Mouse (Mus musculus) embryonic facial prominence, embryonic 11.5 days (tissue): ENCODE data around the gene Gm21860. TPM values are rescaled to one million over a fixed set of nuclear protein-coding genes. Genes with fewer than 3 reads are reported as not detected.
A peak's percentile ranks its signal among the peaks of the same experiment; 100 is the strongest.
"Not testable (repeated sequence)": the region's sequence is repeated elsewhere in the genome, so short reads cannot be mapped to it uniquely, and the experiment has no call there.

Source experiments
- ATAC-seq: fragments of 200-750 bp; cut with Nextera tagmentation; replicated peaks from 2 replicates; pipeline ENCODE4 v1.8.0; 2017; ENCODE audit warnings: low read depth; ENCODE audit not compliant: insufficient number of reproducible peaks, low FRiP score, low TSS enrichment
- DNase-seq: peaks from one replicate; pipeline ENCODE4 v3.0.0-alpha.2; 2015; ENCODE audit warnings: low spot score
- H3K27ac ChIP-seq: fragments of 300-500 bp; sonication (generic); replicated peaks from 2 replicates; pipeline ENCODE4 v1.5.1; 2014; ENCODE audit warnings: mild to moderate bottlenecking, low read depth, low read length, control low read depth
- H3K27me3 ChIP-seq: fragments of 300-500 bp; sonication (generic); 2 replicates; pipeline ENCODE4 v1.6.1; 2014; ENCODE audit warnings: mild to moderate bottlenecking, low read length, moderate library complexity, mixed read lengths; ENCODE audit not compliant: control insufficient read depth, insufficient read depth
- H3K36me3 ChIP-seq: fragments of 300-500 bp; sonication (generic); replicated peaks from 2 replicates; pipeline ENCODE4 v1.6.1; 2014; ENCODE audit warnings: low read depth, mild to moderate bottlenecking, low read length, moderate library complexity, mixed read lengths; ENCODE audit not compliant: control insufficient read depth, insufficient read depth
- H3K4me1 ChIP-seq: fragments of 300-500 bp; sonication (generic); 2 replicates; pipeline ENCODE4 v1.6.1; 2014; ENCODE audit warnings: low read length, mixed read lengths; ENCODE audit not compliant: control insufficient read depth, insufficient read depth
- H3K4me2 ChIP-seq: fragments of 300-500 bp; sonication (generic); 2 replicates; pipeline ENCODE4 v1.6.1; 2014; ENCODE audit warnings: low read depth, mild to moderate bottlenecking, control low read depth, low read length, moderate library complexity
- H3K4me3 ChIP-seq: fragments of 300-500 bp; sonication (generic); 2 replicates; pipeline ENCODE4 v1.5.1; 2014; ENCODE audit warnings: low read depth, low read length, control low read depth
- H3K9ac ChIP-seq: fragments of 300-500 bp; sonication (generic); replicated peaks from 2 replicates; pipeline ENCODE4 v1.6.1; 2014; ENCODE audit warnings: mild to moderate bottlenecking, control low read depth, low read length
- H3K9me3 ChIP-seq: fragments of 300-500 bp; sonication (generic); replicated peaks from 2 replicates; pipeline ENCODE4 v1.6.1; 2016; ENCODE audit warnings: mild to moderate bottlenecking, low read length, inconsistent platforms, mixed read lengths; ENCODE audit not compliant: control insufficient read depth
- WGBS: fragments of 180-500 bp; shearing (Covaris S2); extraction: QIAGEN DNeasy Blood & Tissue Kit; methylation state at CpG from one replicate; pipeline ENCODE4 v1.1.7; 2014; 5-methylcytosine and 5-hydroxymethylcytosine counted together
- polyA plus RNA-seq: library from polyadenylated mRNA; unstranded; fragments of >200 nt; fragmentation: Nextera tagmentation; extraction: Ambion mirVana; gene quantifications from 2 replicates; pipeline ENCODE4 v1.2.1, GENCODE M21; 2014

Gene Gm21860
- polyA plus RNA-seq, 1 experiment from 2014 or later: not detected

DNA sequence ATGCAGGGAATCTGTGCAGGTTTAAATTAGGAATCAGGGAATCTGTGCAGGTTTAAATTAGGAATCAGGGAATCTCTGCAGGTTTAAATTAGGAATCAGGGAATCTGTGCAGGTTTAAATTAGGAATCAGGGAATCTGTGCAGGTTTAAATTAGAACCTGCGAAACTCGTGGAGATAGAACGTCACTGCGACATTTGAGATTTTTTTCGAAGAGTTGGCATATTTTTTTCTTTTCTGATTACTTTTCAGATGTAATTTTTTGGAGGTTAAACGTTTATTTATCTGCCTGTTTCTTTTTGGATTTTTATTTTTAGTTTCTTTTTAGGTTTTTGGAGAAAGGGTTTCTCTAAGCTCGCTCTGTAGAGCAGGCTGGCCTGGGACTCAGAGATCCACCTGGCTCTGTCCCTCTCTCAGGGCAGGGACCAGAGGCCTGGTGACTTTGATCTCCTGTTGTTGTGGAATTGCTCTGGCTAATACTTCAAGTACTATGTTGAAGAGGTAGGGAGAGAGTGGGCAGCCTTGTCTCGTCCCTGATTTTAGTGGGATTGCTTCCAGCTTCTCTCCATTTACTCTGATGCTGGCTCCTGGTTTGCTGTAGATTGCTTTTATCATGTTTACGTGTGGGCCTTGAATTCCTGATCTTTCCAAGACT is 31.2 kb downstream of the Gm21860 start:
- H3K4me2 ChIP-seq, DNase-seq, H3K9ac ChIP-seq, H3K27me3 ChIP-seq, H3K4me1 ChIP-seq, H3K36me3 ChIP-seq, H3K9me3 ChIP-seq, H3K27ac ChIP-seq, H3K4me3 ChIP-seq: not testable (repeated sequence)
- ATAC-seq: peak; percentile 90
- WGBS: 71% methylated on average over 9 of the region's 9 CpGs

GRCm38 (mm10) chrY:90720505-90720904 is 34.1 kb downstream of the Gm21860 start:
- not testable (repeated sequence) for ATAC-seq, H3K36me3 ChIP-seq, H3K4me3 ChIP-seq, H3K4me1 ChIP-seq, H3K9ac ChIP-seq, H3K27ac ChIP-seq, H3K4me2 ChIP-seq, H3K27me3 ChIP-seq, DNase-seq, H3K9me3 ChIP-seq
- 45% methylated on average over 3 of the region's 5 CpGs for WGBS

GRCm38 (mm10) chrY:90719403-90720232 is 35.0 kb downstream of the Gm21860 start:
- not testable (repeated sequence) for ATAC-seq, H3K9me3 ChIP-seq, H3K27me3 ChIP-seq, DNase-seq, H3K9ac ChIP-seq, H3K27ac ChIP-seq, H3K4me3 ChIP-seq, H3K36me3 ChIP-seq, H3K4me2 ChIP-seq, H3K4me1 ChIP-seq
- WGBS: 76% methylated on average over 13 of the region's 13 CpGs

- H3K9me3 ChIP-seq, H3K27ac ChIP-seq, H3K9ac ChIP-seq, H3K27me3 ChIP-seq, H3K36me3 ChIP-seq, H3K4me2 ChIP-seq, DNase-seq, H3K4me1 ChIP-seq, H3K4me3 ChIP-seq: not testable (repeated sequence)
- WGBS: 74% methylated on average over 18 of the region's 22 CpGs
- peak; percentile 94 for ATAC-seq
Measured at GRCm38 (mm10) chrY:90718583-90719402, 35.8 kb downstream of the Gm21860 start.

DNA sequence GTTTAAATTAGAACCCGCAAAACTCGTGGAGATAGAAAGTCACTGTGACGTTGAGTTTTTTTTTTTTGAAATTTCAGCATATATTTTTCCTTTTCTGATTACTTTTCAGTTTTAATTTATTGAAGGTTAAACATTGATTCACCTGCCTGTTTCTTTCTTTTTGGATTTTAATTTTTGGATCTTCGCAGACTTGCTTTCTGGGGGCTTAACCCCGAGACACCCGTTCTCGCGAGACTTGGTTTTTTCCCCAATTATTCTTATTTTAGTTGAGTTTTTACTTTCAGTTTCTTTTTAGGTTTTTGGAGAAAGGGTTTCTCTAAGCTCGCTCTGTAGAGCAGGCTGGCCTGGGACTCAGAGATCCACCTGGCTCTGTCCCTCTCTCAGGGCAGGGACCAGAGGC is 36.6 kb downstream of the Gm21860 start:
- 84% methylated on average over 8 of the region's 9 CpGs for WGBS
- H3K36me3 ChIP-seq, H3K4me2 ChIP-seq, H3K9me3 ChIP-seq, ATAC-seq, H3K4me3 ChIP-seq, H3K4me1 ChIP-seq, H3K27me3 ChIP-seq, DNase-seq, H3K9ac ChIP-seq, H3K27ac ChIP-seq: not testable (repeated sequence)

DNA sequence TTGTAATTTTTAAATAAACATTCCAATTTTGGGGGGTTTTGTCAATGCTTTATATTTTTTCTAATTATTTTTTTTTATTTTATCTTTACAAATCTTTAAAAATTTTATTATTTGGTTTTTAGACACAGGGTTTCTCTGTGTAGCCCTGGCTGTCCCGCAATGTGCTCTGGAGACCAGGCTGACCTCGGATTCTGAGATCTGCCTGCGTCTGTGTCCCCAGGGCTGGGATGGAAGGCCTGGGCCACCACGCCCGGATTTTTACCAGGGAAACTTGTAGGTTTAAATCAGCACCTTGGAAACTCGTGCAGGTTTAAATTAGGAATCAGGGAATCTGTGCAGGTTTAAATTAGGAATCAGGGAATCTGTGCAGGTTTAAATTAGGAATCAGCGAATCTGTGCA is 37.1 kb downstream of the Gm21860 start:
- WGBS: 70% methylated on average over 7 of the region's 7 CpGs
- H3K9ac ChIP-seq, H3K4me2 ChIP-seq: not testable (repeated sequence)

More for the DNA sequence above, 37.1 kb downstream of the Gm21860 start:
- H3K36me3 ChIP-seq, H3K27ac ChIP-seq, H3K27me3 ChIP-seq, ATAC-seq, DNase-seq, H3K4me3 ChIP-seq, H3K4me1 ChIP-seq, H3K9me3 ChIP-seq: not testable (repeated sequence)
